Mouse (Mus musculus) regulatory T cell (primary cell): Measurements from ENCODE around the gene Gm17622.

Experiments used
- in situ Hi-C: fragments of 300-600 bp; cut with MboI, MseI; formaldehyde crosslinking; loops from one replicate; pipeline ENCODE4 v1.15.1; 2025; ENCODE audit warnings: high pct_unique_total_duplicates

The Gm17622 gene

DNA sequence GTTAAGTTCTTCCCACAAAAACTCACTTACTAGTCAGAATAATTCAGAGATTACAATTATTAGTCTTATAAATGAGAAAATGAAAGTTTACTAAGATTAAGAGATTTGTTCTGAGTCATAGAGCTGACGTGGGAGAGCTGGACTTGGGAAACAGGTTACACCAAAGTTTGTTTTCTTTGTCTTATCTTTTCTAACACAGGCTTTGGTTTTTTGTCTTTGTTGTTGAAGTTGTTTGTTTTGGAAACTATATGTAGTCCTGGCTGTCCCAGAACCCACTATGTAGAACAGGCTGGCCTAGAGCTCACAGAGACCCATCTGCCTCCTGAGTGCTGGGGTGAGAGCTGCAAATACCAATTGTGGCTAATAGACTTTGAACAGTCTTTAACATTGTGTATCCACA, 20.7 kb downstream of the Gm17622 start:
- in situ Hi-C loops: no loop called here

GRCm38 (mm10) chr13:96511893-96512292, 21.4 kb downstream of the Gm17622 start:
- in situ Hi-C loops: no loop called here

DNA sequence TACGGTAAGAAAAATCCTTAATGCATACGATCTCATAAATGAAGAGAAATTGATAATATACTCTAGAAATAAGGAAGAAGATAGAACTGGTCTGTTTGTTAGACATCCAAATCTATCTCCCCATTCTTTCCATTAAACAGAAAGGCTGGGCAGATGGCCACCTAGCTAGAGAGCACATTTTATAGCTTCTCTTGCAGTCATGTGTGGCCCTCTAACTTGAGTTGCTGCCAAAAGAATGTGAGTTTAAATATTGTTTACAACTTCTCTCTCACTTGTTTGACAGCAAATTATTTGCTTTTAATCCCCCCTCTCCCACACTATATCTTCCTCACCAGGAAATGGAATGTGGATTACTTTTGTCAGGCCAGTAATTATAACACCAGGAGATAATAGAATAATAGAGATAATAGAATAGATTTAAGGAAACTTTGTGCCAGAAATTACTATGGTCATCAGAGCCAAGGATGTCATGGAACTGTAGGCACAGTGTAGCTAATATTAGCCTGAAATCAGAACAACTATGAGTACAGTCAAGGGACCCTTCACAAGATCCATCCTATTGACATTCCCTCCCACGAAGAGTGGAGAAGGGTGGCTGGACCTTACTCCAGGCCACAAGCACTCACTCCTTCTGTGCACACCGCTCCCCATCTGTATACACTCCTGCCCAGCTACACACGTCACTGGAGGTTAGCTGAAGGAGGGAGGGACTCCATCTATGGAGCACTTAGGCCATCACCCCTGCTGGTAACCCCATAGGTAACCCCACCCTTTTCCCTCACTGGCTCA, 23.8 kb downstream of the Gm17622 start:
- in situ Hi-C loops: no loop called here

DNA sequence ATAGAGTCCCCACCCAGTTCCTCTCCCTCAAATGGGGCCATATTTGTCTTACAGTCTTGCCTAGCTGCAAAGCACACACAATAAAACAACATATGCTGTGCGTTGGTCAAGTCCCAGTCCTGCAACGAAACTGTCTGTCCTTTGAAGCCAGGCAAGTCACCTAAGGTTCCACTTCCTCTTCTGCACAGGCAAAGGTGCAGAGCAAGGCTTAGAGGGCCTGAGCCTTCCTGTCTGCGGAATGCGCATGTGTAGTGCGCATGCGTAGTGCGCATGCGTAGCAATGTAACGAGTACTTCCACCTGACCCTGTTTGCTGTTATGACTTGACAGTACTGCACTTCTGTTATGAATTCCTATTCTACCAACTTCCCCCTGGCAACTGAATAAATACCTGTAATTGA, 25.7 kb downstream of the Gm17622 start:
- in situ Hi-C loops: no loop called here

DNA sequence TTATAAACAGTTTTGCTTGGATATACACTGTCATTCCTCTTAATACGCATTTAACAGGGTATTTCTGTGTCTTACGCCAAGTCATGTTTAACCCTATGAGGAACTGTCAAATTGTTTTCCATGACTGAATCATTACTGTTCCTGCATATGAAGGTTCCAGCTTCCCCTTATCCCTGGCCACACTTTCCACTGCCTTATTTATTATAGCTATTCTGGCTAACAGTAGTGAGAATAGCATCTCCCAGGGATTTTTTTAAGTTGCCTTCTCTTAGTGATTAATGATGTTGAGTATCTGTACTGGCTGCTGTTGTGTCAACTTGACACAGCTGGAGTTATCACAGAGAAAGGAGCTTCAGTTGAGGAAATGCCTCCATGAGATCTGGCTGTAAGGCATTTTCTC, 26.8 kb downstream of the Gm17622 start:
- in situ Hi-C loops: no loop called here

- in situ Hi-C loops: no loop called here
Observed at GRCm38 (mm10) chr13:96521294-96521693, 30.8 kb downstream of the Gm17622 start.

- in situ Hi-C loops: no loop called here
Observed at GRCm38 (mm10) chr13:96527022-96527421, 36.5 kb downstream of the Gm17622 start.

DNA sequence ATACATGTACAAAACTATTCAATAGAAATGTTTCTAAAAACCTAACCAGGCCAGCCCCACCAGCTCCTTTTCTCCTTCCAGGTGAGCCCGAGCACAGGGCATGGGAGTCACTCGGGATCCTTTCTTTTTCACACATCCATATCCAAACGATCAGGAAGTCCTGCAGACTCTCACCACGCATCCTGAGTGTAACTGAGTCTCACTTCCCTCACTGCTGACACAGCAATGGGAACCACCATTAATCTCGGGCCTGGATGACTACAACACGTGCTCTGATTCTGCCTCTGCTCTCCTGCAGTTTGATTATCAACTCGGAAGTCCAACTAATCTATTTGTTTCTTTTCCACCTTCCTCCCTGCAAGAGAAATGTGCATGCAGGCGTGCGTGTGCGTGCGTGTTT, 37.3 kb downstream of the Gm17622 start:
- in situ Hi-C loops: no loop called here

DNA sequence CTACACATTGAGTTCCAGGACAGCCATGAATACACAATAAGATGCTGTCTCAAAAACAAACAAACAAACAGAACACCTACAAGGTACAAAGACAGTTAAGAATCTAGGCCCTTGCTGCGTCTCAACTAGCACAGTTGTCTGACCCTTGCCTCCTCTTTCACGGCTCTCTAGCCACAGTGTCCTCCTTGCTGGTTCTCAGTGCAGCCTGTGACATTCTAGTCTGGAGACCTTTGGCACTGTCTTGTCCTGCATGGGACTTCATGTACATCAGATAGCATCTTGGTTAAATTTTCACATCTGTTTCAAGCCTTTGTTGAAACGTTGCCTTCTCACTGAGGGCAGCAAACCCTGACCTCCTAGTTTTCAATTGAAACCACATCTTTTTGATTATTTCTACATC, 38.2 kb downstream of the Gm17622 start:
- in situ Hi-C loops: no loop called here

GRCm38 (mm10) chr13:96529542-96529941, 39.0 kb downstream of the Gm17622 start:
- in situ Hi-C loops: no loop called here

DNA sequence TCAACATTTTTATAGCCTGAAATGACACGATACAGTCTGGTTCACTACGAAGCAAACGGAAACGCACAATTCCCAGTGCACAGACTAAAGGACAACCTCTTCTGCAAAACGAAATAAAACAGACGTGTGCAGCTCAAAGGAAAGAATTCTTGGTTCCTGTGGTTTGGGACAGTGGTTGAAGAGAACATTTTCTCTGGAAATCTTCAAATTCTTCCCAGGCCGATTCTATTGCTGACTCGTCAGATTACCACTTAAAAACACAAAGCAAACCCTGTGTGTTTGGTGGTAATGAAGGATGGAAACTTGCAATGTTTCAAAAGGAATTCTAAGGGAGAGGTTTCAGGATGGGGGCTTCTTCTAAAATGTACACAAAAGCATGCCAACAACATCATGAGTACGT, 39.5 kb downstream of the Gm17622 start:
- in situ Hi-C loops: no loop called here

- in situ Hi-C loops: no loop called here
Observed at GRCm38 (mm10) chr13:96532176-96532575, 41.6 kb downstream of the Gm17622 start.

DNA sequence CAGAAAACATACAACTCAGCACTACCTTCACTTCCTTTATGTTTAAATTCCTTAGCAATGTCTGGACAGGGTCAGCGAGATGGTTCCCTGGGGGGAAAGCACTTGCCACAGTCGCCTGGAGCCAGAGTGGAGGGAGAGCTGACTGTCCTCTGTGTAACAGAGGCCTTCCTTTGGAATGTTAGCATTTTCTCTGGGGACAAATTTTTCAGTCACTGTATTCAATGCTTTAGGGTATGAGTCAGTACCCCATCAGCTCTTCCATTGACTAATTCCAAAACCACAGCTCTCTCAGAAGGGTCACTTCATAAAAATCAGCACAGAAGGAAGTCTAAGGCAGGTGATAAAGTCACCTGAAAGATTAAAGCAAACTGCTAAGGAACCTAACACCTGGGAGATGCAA, 43.2 kb downstream of the Gm17622 start:
- in situ Hi-C loops: no loop called here

- in situ Hi-C loops: no loop called here
Observed at GRCm38 (mm10) chr13:96536821-96537572, 46.5 kb downstream of the Gm17622 start.

DNA sequence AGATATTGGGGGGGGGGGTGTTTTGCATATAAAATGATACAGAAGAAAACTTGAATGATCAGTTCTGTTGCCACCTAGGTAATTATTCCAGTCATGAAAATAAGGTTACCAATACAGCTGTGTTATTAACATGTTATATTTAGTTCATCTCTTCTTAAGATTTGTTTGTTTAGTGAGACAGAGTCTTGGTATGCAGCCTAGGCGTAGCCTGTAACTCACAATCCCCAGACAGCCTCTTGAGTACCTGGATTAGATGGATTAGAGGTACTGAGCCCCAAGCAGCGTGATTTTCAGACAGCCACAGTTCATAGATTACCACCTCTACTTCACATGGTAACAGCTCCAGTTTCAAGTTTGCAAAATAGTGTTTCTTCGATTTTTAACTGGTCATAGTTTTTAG, 47.6 kb downstream of the Gm17622 start:
- in situ Hi-C loops: no loop called here
